ENCODE assay signal across 16 mouse cellular contexts in the genomic region with DNA sequence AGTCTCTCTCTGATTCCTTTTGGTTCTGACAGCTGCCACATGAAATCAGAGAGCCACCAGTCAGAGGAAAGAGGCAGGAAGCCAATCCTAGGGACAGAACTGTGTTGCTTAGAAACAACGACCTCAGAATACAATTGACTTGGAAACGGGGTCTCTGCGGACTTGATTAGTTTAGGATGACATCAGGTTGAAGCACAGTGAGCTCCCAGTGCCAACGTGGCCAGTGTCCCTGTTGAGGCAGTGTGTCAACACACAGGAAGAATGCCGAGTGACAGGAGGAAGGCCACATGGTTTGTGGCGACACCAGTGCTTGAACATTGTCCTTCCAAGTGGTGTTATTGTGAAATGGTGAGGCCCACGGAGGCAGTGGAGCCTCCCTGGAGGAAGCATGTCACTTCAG. TPM values are rescaled to one million over a fixed set of nuclear protein-coding genes. Genes with fewer than 3 reads are reported as not detected.
DNase-seq lines count a peak whose midpoint lies in the region.
"Had no signal": no experiment of that assay in that cellular context is flagged by ENCODE, and none has a peak within 500 bp of the region (broad histone marks: within the 10 kb centered on the region; RNA-seq: fewer than 3 reads in every experiment).

No protein-coding gene starts in this region.

- DNase-seq in adrenal gland, adult 2 months, result peak; percentile 36
- no peak for DNase-seq in adrenal gland, postnatal 4 days (ENCODE audit: low spot score in 2 of 2)
- DNase-seq in layer of hippocampus, adult 8-10 months (ENCODE audit: low spot score in 2 of 2), result peak; percentile 39 to 49
- no peak for DNase-seq in layer of hippocampus, adult 11-12 months (ENCODE audit: low spot score)
- peak; percentile 22 for DNase-seq in hindbrain, embryonic 10.5 days (ENCODE audit: low spot score)
- DNase-seq in right cerebral cortex, postnatal 4 days, result no peak
- DNase-seq in urinary bladder, postnatal 14 days (ENCODE audit: low spot score), result no peak
- DNase-seq: cerebellum, postnatal 25 days; thymus, postnatal 36 days had no signal

- no peaks in the 10 kb centered on the region for H3K36me3 ChIP-seq in hindbrain, embryonic 10.5 days
- H3K36me3 ChIP-seq in megakaryocyte, embryonic 14.5 days (replicated peaks; ENCODE audit: low read length), result no peaks in the 10 kb centered on the region
- H3K36me3 ChIP-seq: G1E had no signal

- no peaks in the 10 kb centered on the region for H3K9me3 ChIP-seq in hindbrain, embryonic 10.5 days
- peaks cover under 1% of the 10 kb centered on the region; the same call in 1 of the 2 replicates for H3K9me3 ChIP-seq in megakaryocyte, embryonic 14.5 days

- WGBS in hindbrain, embryonic 10.5 days, result 33% methylated on average over 7 of the region's 7 CpGs

- no peaks in the 10 kb centered on the region for H3K27me3 ChIP-seq in hindbrain, embryonic 10.5 days (ENCODE audit: insufficient read depth, poor library complexity, severe bottlenecking)
- H3K27me3 ChIP-seq in megakaryocyte, embryonic 14.5 days (replicated peaks), result no peaks in the 10 kb centered on the region

- no peak overlapping the region for H3K27ac ChIP-seq in hindbrain, embryonic 10.5 days

- peaks cover 23% of the 10 kb centered on the region for H3K4me1 ChIP-seq in hindbrain, embryonic 10.5 days (replicated peaks)
- no peaks in the 10 kb centered on the region for H3K4me1 ChIP-seq in megakaryocyte, embryonic 14.5 days

- no peak overlapping the region for H3K4me3 ChIP-seq in hindbrain, embryonic 10.5 days
- peak overlapping the region; percentile 42 for H3K4me3 ChIP-seq in megakaryocyte, embryonic 14.5 days (replicated peaks)

RNA-seq across cellular contexts. Expression of gene 1700019N19Rik, which starts 10.3 kb away (rescaled TPM):
- under 1 TPM in 1 of 2 experiments, not detected in 1; 0.31 TPM for total RNA-seq in adrenal gland, adult 2 months (2021)
- not detected in 2 replicates for polyA plus RNA-seq in adrenal gland, adult 2 months (2012; rRNA removed)
- under 1 TPM in 1 of 2 experiments, not detected in 1; 0.42 TPM for total RNA-seq in adrenal gland, postnatal 4 days (2021)
- total RNA-seq in layer of hippocampus, adult 8-10 months (2022), result under 1 TPM in 1 of 4 experiments, not detected in 3; 0.33 TPM
- 0.16 TPM in 1 of 2 replicates, not detected in the other for polyA plus RNA-seq in hindbrain, embryonic 10.5 days (2016; fragmentation: Nextera tagmentation; extraction: Ambion mirVana)
- polyA plus RNA-seq in megakaryocyte, embryonic 14.5 days (2012; ENCODE audit: insufficient read depth, low replicate concordance), result not detected in 2 replicates
- total RNA-seq: adrenal gland, adult 18-20 months; G1E; neutrophil, adult 5-6 weeks had no signal
- polyA plus RNA-seq: forebrain, embryonic 11.5 days; G1E; kidney, embryonic 14.5 days; limb, embryonic 11.5 days had no signal

RNA-seq across cellular contexts. Expression of gene Pnliprp2, which starts 24.4 kb away (rescaled TPM):
- total RNA-seq in adrenal gland, adult 2 months (2021), result not detected
- polyA plus RNA-seq in adrenal gland, adult 2 months (2012; rRNA removed), result not detected in 2 replicates
- 10 to 100 TPM in 1 of 2 experiments, not detected in 1; 67.8 TPM for total RNA-seq in adrenal gland, postnatal 4 days (2021)
- under 1 TPM; 0.20 to 0.49 (median 0.23) TPM for total RNA-seq in layer of hippocampus, adult 8-10 months (2022)
- polyA plus RNA-seq in hindbrain, embryonic 10.5 days (2016; fragmentation: Nextera tagmentation; extraction: Ambion mirVana), result not detected in 2 replicates
- not detected in 2 replicates for polyA plus RNA-seq in megakaryocyte, embryonic 14.5 days (2012; ENCODE audit: insufficient read depth, low replicate concordance)
- total RNA-seq: adrenal gland, adult 18-20 months; G1E; neutrophil, adult 5-6 weeks had no signal
- polyA plus RNA-seq: forebrain, embryonic 11.5 days; G1E had no signal

RNA-seq across cellular contexts. Expression of gene Pnliprp1, which starts 55.3 kb away (rescaled TPM):
- total RNA-seq in adrenal gland, adult 2 months (2021), result not detected
- not detected in 2 replicates for polyA plus RNA-seq in adrenal gland, adult 2 months (2012; rRNA removed)
- total RNA-seq in adrenal gland, postnatal 4 days (2021), result 1,000 to 10,000 TPM in 1 of 2 experiments, 1 to 10 TPM in 1; 3.4 to 2,030 TPM
- not detected for total RNA-seq in layer of hippocampus, adult 8-10 months (2022)
- not detected in 2 replicates for polyA plus RNA-seq in hindbrain, embryonic 10.5 days (2016; fragmentation: Nextera tagmentation; extraction: Ambion mirVana)
- polyA plus RNA-seq in megakaryocyte, embryonic 14.5 days (2012; ENCODE audit: insufficient read depth, low replicate concordance), result not detected in 2 replicates
- total RNA-seq: adrenal gland, adult 18-20 months; neutrophil, adult 5-6 weeks had no signal
- polyA plus RNA-seq: forebrain, embryonic 11.5 days; G1E; limb, embryonic 11.5 days had no signal

Comparison
In these comparisons a context has a peak if more than half of its experiments do, and no peak if none do; other contexts are left out.
1. DNase-seq: peak in adrenal gland, adult 2 months (single experiment), layer of hippocampus, adult 8-10 months (2 of 2) and hindbrain, embryonic 10.5 days (single experiment); none in adrenal gland, postnatal 4 days (0 of 2), layer of hippocampus, adult 11-12 months (single experiment), right cerebral cortex, postnatal 4 days (single experiment) and urinary bladder, postnatal 14 days (single experiment).